Mouse (Mus musculus) MEL (cell line): Measurements from ENCODE around the gene Aktip.

ENCODE experiments used
- ELF1 ChIP-seq: IDR thresholded peaks from 2 replicates; pipeline ENCODE4 v1.6.1; 2014; ENCODE audit warnings: low read depth, mild to moderate bottlenecking, inconsistent platforms, low read length, improper control_type of control experiment, moderate library complexity
- EP300 ChIP-seq, 2 experiments: IDR thresholded peaks; 2 replicates each; pipeline ENCODE4 v1.6.1; 2011; ENCODE audit warnings: improper control_type of control experiment in 2 of 2, low read length in 2 of 2, low read depth in 1 of 2, mild to moderate bottlenecking in 1 of 2
- GATA1 ChIP-seq: IDR thresholded peaks from 2 replicates; pipeline ENCODE4 v1.6.1; 2011; ENCODE audit warnings: low read depth, low read length, improper control_type of control experiment
- JUND ChIP-seq: IDR thresholded peaks from 2 replicates; pipeline ENCODE4 v1.6.1; 2011; ENCODE audit warnings: low read depth, mild to moderate bottlenecking, improper control_type of control experiment, low read length
- MAFK ChIP-seq: IDR thresholded peaks from 2 replicates; pipeline ENCODE4 v1.6.1; 2011; ENCODE audit warnings: low read depth, mild to moderate bottlenecking, low read length, improper control_type of control experiment, borderline replicate concordance
- MEF2A ChIP-seq: IDR thresholded peaks from 2 replicates; pipeline ENCODE4 v1.6.1; 2014; ENCODE audit warnings: low read depth, mild to moderate bottlenecking, inconsistent platforms, low read length, improper control_type of control experiment; ENCODE audit not compliant: poor library complexity, insufficient replicate concordance, severe bottlenecking; ENCODE audit errors: extremely low read depth
- POLR2A ChIP-seq, 2 experiments: IDR thresholded peaks; 2 replicates each; pipeline ENCODE4 v1.6.1; 2011 to 2012; ENCODE audit warnings: low read length in 2 of 2, mild to moderate bottlenecking in 2 of 2, control low read depth in 1 of 2, improper control_type of control experiment in 1 of 2, low read depth in 1 of 2, moderate library complexity in 1 of 2; ENCODE audit not compliant: control insufficient read depth in 1 of 2, insufficient read depth in 1 of 2, poor library complexity in 1 of 2
- POLR2AphosphoS5 ChIP-seq: IDR thresholded peaks from 2 replicates; pipeline ENCODE4 v1.6.1; 2012; ENCODE audit warnings: low read depth, borderline replicate concordance, mild to moderate bottlenecking, inconsistent platforms, low read length, moderate library complexity, mixed read lengths
- TCF12 ChIP-seq: IDR thresholded peaks from 2 replicates; pipeline ENCODE4 v1.6.1; 2014; ENCODE audit warnings: low read depth, mild to moderate bottlenecking, inconsistent platforms, low read length, improper control_type of control experiment, moderate library complexity

GRCm38 (mm10) chr8:91241371-91241770, 41.6 kb upstream of the Aktip start:
- TF ChIP-seq POLR2A (IDR thresholded peaks at IDR 0.05; ENCODE audit: control insufficient read depth in 1 of 2, insufficient read depth in 1 of 2, low read depth in 1 of 2, low read length in 2 of 2, poor library complexity in 1 of 2) = no peak
- TF ChIP-seq ELF1 = no peak
- TF ChIP-seq POLR2AphosphoS5 = no peak
- TF ChIP-seq MEF2A = no peak
- no peak for TF ChIP-seq JUND
- no peak for TF ChIP-seq EP300 (IDR thresholded peaks at IDR 0.05; ENCODE audit: low read depth in 1 of 2, low read length in 2 of 2)
- no peak for TF ChIP-seq MAFK
- TF ChIP-seq GATA1 = no peak
- no peak for TF ChIP-seq TCF12
